Mouse (Mus musculus) MEL (cell line): ENCODE results near the gene Zfp622.

Experiments
- CTCF ChIP-seq, 3 experiments: IDR thresholded peaks in 2 of 3; conservative IDR thresholded peaks in 1 of 3; 2 replicates each; pipeline ENCODE4 v1.5.1; 2011 to 2012; ENCODE audit warnings: low read length in 3 of 3, low read depth in 2 of 3, mild to moderate bottlenecking in 2 of 3, improper control_type of control experiment in 1 of 3, inconsistent platforms in 1 of 3, mixed read lengths in 1 of 3, moderate library complexity in 1 of 3; ENCODE audit not compliant: control insufficient read depth in 1 of 3, insufficient read depth in 1 of 3, poor library complexity in 1 of 3, severe bottlenecking in 1 of 3
- GABPA ChIP-seq: IDR thresholded peaks from 2 replicates; pipeline ENCODE4 v1.6.1; 2012; ENCODE audit warnings: low read depth, mild to moderate bottlenecking, inconsistent platforms, low read length, improper control_type of control experiment, moderate library complexity
- GATA1 ChIP-seq: IDR thresholded peaks from 2 replicates; pipeline ENCODE4 v1.6.1; 2011; ENCODE audit warnings: low read depth, low read length, improper control_type of control experiment
- HCFC1 ChIP-seq: IDR thresholded peaks from 2 replicates; pipeline ENCODE4 v1.6.1; 2012; ENCODE audit warnings: low read depth, mild to moderate bottlenecking, inconsistent platforms, low read length, improper control_type of control experiment, moderate library complexity
- MYC ChIP-seq: IDR thresholded peaks from 2 replicates; pipeline ENCODE4 v1.6.1; 2011; ENCODE audit warnings: low read depth, mild to moderate bottlenecking, low read length, improper control_type of control experiment, moderate library complexity
- POLR2AphosphoS2 ChIP-seq: IDR thresholded peaks from 2 replicates; pipeline ENCODE4 v1.6.1; 2011; ENCODE audit warnings: low read length, improper control_type of control experiment
- TCF12 ChIP-seq: IDR thresholded peaks from 2 replicates; pipeline ENCODE4 v1.6.1; 2014; ENCODE audit warnings: low read depth, mild to moderate bottlenecking, inconsistent platforms, low read length, improper control_type of control experiment, moderate library complexity
- USF1 ChIP-seq: IDR thresholded peaks from 2 replicates; pipeline ENCODE4 v1.6.1; 2014; ENCODE audit warnings: low read depth, mild to moderate bottlenecking, inconsistent platforms, low read length, improper control_type of control experiment, moderate library complexity

DNA sequence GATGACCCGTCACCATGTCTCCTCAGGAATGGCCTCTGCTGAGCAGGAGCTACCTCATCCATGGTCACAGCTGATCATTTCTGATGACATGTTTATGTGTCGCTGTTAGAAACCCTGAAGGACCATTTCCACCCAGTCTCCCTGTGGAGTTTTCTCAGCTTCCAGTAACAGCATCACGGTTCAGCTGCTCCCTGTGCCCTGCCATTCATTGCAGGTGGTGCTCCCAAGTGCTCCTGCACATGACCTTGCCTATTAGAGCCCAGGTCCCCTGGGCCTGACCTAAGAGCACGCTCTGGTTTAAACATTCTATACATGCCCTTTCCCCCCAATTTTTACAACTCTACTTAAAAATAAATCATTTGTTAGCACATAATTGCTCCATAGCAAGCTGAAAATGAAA lies 28.7 kb downstream of the Zfp622 start:
- no peak for TF ChIP-seq POLR2AphosphoS2
- TF ChIP-seq CTCF (IDR thresholded peaks at IDR 0.05 in 2 of 3, conservative IDR thresholded peaks at IDR 0.05 in 1 of 3; ENCODE audit: control insufficient read depth in 1 of 3, insufficient read depth in 1 of 3, low read depth in 2 of 3, low read length in 3 of 3, poor library complexity in 1 of 3, severe bottlenecking in 1 of 3): no peak
- no peak for TF ChIP-seq MYC
- TF ChIP-seq TCF12: no peak
- TF ChIP-seq GABPA: no peak
- no peak for TF ChIP-seq USF1
- TF ChIP-seq GATA1: no peak
- TF ChIP-seq HCFC1: no peak
